Mouse (Mus musculus) heart, embryonic 10.5 days (tissue): ENCODE results near the gene Tex19.2. TPM values are rescaled to one million over a fixed set of nuclear protein-coding genes. Genes with fewer than 3 reads are reported as not detected.

Experiments used
- DNase-seq: peaks from one replicate; pipeline ENCODE4 v3.0.0-alpha.2; 2017; ENCODE audit warnings: low spot score
- H3K27ac ChIP-seq: fragments of 300-500 bp; sonication (generic); 2 replicates; pipeline ENCODE4 v1.5.1; 2016; ENCODE audit warnings: mild to moderate bottlenecking
- H3K27me3 ChIP-seq: fragments of 300-500 bp; sonication (generic); 2 replicates; pipeline ENCODE4 v1.6.1; 2016; ENCODE audit warnings: mild to moderate bottlenecking; ENCODE audit not compliant: poor library complexity, insufficient read depth, severe bottlenecking
- H3K36me3 ChIP-seq: fragments of 300-500 bp; sonication (generic); 2 replicates; pipeline ENCODE4 v1.6.1; 2016; ENCODE audit warnings: mild to moderate bottlenecking, moderate library complexity
- H3K4me1 ChIP-seq: fragments of 300-500 bp; sonication (generic); 2 replicates; pipeline ENCODE4 v1.6.1; 2016; ENCODE audit warnings: mild to moderate bottlenecking
- H3K4me3 ChIP-seq: fragments of 300-500 bp; sonication (generic); 2 replicates; pipeline ENCODE4 v1.5.1; 2016; ENCODE audit warnings: mild to moderate bottlenecking, moderate library complexity
- H3K9me3 ChIP-seq: fragments of 300-500 bp; sonication (generic); 2 replicates; pipeline ENCODE4 v1.6.1; 2016; ENCODE audit warnings: mild to moderate bottlenecking, moderate library complexity
- WGBS: fragments of 180-500 bp; shearing (Covaris S2); methylation state at CpG from one replicate; pipeline ENCODE4 v1.1.7; 2016; 5-methylcytosine and 5-hydroxymethylcytosine counted together
- polyA plus RNA-seq: library from polyadenylated mRNA; unstranded; fragments of >200 nt; fragmentation: Nextera tagmentation; extraction: Ambion mirVana; gene quantifications from 2 replicates; pipeline ENCODE4 v1.2.1, GENCODE M21; 2016

Tex19.2 gene
- polyA plus RNA-seq, 1 experiment from 2014 or later, result not detected

GRCm38 (mm10) chr11:121101124-121101805, 17.2 kb downstream of the Tex19.2 start:
- H3K36me3 ChIP-seq, result no peaks in the 10 kb centered on the region
- no peaks in the 10 kb centered on the region; the same call in 1 of the 2 replicates for H3K27me3 ChIP-seq
- H3K27ac ChIP-seq, result no peak overlapping the region
- 73% methylated on average over 4 of the region's 4 CpGs for WGBS
- H3K9me3 ChIP-seq, result no peaks in the 10 kb centered on the region
- H3K4me1 ChIP-seq, result peaks cover 16% of the 10 kb centered on the region
- no peak for DNase-seq
- no peak overlapping the region for H3K4me3 ChIP-seq

GRCm38 (mm10) chr11:121100692-121101091, 17.8 kb downstream of the Tex19.2 start:
- H3K4me1 ChIP-seq, result peaks cover 16% of the 10 kb centered on the region
- H3K4me3 ChIP-seq, result no peak overlapping the region
- no peaks in the 10 kb centered on the region for H3K9me3 ChIP-seq
- no peak for DNase-seq
- H3K27me3 ChIP-seq, result no peaks in the 10 kb centered on the region; the same call in 1 of the 2 replicates
- no peak overlapping the region for H3K27ac ChIP-seq
- WGBS, result 59% methylated on average over 7 of the region's 7 CpGs
- no peaks in the 10 kb centered on the region for H3K36me3 ChIP-seq

GRCm38 (mm10) chr11:121099762-121100161, 18.7 kb downstream of the Tex19.2 start:
- WGBS, result 66% methylated on average over 7 of the region's 7 CpGs
- 0 out of 2 replicates have a peak overlapping the region, but pooled peaks have one; percentile 11 for H3K27ac ChIP-seq
- H3K36me3 ChIP-seq, result no peaks in the 10 kb centered on the region
- peaks cover 16% of the 10 kb centered on the region for H3K4me1 ChIP-seq
- no peak for DNase-seq
- no peak overlapping the region for H3K4me3 ChIP-seq
- no peaks in the 10 kb centered on the region for H3K9me3 ChIP-seq
- no peaks in the 10 kb centered on the region; the same call in 1 of the 2 replicates for H3K27me3 ChIP-seq

GRCm38 (mm10) chr11:121092606-121093585, 25.6 kb downstream of the Tex19.2 start:
- H3K9me3 ChIP-seq, result no peaks in the 10 kb centered on the region

GRCm38 (mm10) chr11:121090943-121091342, 27.5 kb downstream of the Tex19.2 start:
- Histone ChIP-seq H3K27me3 (0 out of 2 replicates have a peak, but pooled peaks cover 6% of the 10 kb centered on the region), H3K9me3 (no peaks in the 10 kb centered on the region), H3K4me1 (peaks cover 15% of the 10 kb centered on the region; the same call in 1 of the 2 replicates), H3K27ac (no peak overlapping the region), H3K36me3 (no peaks in the 10 kb centered on the region), H3K4me3 (no peak overlapping the region)
- no peak for DNase-seq
- WGBS, result 52% methylated on average over 4 of the region's 4 CpGs

More at GRCm38 (mm10) chr11:121092606-121093585, 25.6 kb downstream of the Tex19.2 start:
- peaks cover 20% of the 10 kb centered on the region for H3K4me1 ChIP-seq
- no peaks in the 10 kb centered on the region for H3K36me3 ChIP-seq
- WGBS, result 84% methylated on average over 14 of the region's 14 CpGs
- H3K27ac ChIP-seq, result no peak overlapping the region
- no peak for DNase-seq
- no peak overlapping the region for H3K4me3 ChIP-seq
- H3K27me3 ChIP-seq, result 0 out of 2 replicates have a peak, but pooled peaks cover 6% of the 10 kb centered on the region

- Histone ChIP-seq H3K27me3 (0 out of 2 replicates have a peak, but pooled peaks cover 6% of the 10 kb centered on the region), H3K9me3 (no peaks in the 10 kb centered on the region), H3K4me1 (peaks cover 17% of the 10 kb centered on the region; the same call in 1 of the 2 replicates), H3K4me3 (no peak overlapping the region), H3K36me3 (no peaks in the 10 kb centered on the region), H3K27ac (no peak overlapping the region)
- WGBS, result 83% methylated on average over 2 of the region's 2 CpGs
- DNase-seq, result no peak
Observed at GRCm38 (mm10) chr11:121089756-121090546, 28.5 kb downstream of the Tex19.2 start.

- Histone ChIP-seq H3K27ac (no peak overlapping the region), H3K4me1 (peaks cover 17% of the 10 kb centered on the region; the same call in 1 of the 2 replicates), H3K27me3 (0 out of 2 replicates have a peak, but pooled peaks cover 6% of the 10 kb centered on the region), H3K36me3 (no peaks in the 10 kb centered on the region), H3K9me3 (no peaks in the 10 kb centered on the region), H3K4me3 (no peak overlapping the region)
- DNase-seq, result no peak
- 40% methylated on average over 6 of the region's 6 CpGs for WGBS
Observed at GRCm38 (mm10) chr11:121088997-121089396, 29.5 kb downstream of the Tex19.2 start.

- DNase-seq, result no peak
- peaks cover 20% of the 10 kb centered on the region; the same call in 1 of the 2 replicates for H3K4me1 ChIP-seq
- no peaks in the 10 kb centered on the region for H3K36me3 ChIP-seq
- H3K9me3 ChIP-seq, result no peaks in the 10 kb centered on the region
- 29% methylated on average over 4 of the region's 4 CpGs for WGBS
- H3K27ac ChIP-seq, result no peak overlapping the region
- H3K4me3 ChIP-seq, result no peak overlapping the region
- peaks cover 5% of the 10 kb centered on the region for H3K27me3 ChIP-seq
Observed at GRCm38 (mm10) chr11:121086296-121086695, 32.2 kb downstream of the Tex19.2 start.

GRCm38 (mm10) chr11:121085181-121085580, 33.3 kb downstream of the Tex19.2 start:
- peaks cover 11% of the 10 kb centered on the region for H3K27me3 ChIP-seq
- 74% methylated on average over 5 of the region's 5 CpGs for WGBS
- no peak overlapping the region for H3K27ac ChIP-seq
- H3K4me1 ChIP-seq, result peaks cover 20% of the 10 kb centered on the region; the same call in 1 of the 2 replicates
- no peaks in the 10 kb centered on the region for H3K36me3 ChIP-seq
- no peak for DNase-seq
- no peaks in the 10 kb centered on the region for H3K9me3 ChIP-seq
- H3K4me3 ChIP-seq, result no peak overlapping the region

- Histone ChIP-seq H3K9me3 (no peaks in the 10 kb centered on the region), H3K4me1 (0 out of 2 replicates have a peak, but pooled peaks cover 9% of the 10 kb centered on the region), H3K36me3 (no peaks in the 10 kb centered on the region), H3K4me3 (no peak overlapping the region), H3K27ac (no peak overlapping the region), H3K27me3 (peaks cover 18% of the 10 kb centered on the region)
- DNase-seq, result no peak
- WGBS, result 72% methylated on average over 6 of the region's 6 CpGs
Observed at GRCm38 (mm10) chr11:121082857-121083500, 35.5 kb downstream of the Tex19.2 start.

GRCm38 (mm10) chr11:121082250-121082649, 36.2 kb downstream of the Tex19.2 start:
- H3K9me3 ChIP-seq, result no peaks in the 10 kb centered on the region

More at GRCm38 (mm10) chr11:121082250-121082649, 36.2 kb downstream of the Tex19.2 start:
- Histone ChIP-seq H3K36me3 (no peaks in the 10 kb centered on the region), H3K27me3 (peaks cover 18% of the 10 kb centered on the region), H3K27ac (no peak overlapping the region), H3K4me3 (no peak overlapping the region), H3K4me1 (0 out of 2 replicates have a peak, but pooled peaks cover 9% of the 10 kb centered on the region)
- WGBS, result 83% methylated on average over 3 of the region's 3 CpGs
- DNase-seq, result no peak
